Mouse (Mus musculus) E14TG2a.4 (cell line): ENCODE measurements at regions not wholly inside any gene's neighbourhood (a gene's known extent, or its start where the extent isn't known, plus 50 kb on each side); places are given as distances from the start of the nearest gene placed in this dataset.

Experiments
- CTCF ChIP-seq: conservative IDR thresholded peaks from 2 replicates; pipeline ENCODE4 v1.5.1; 2014; ENCODE audit warnings: low read length
- NANOG ChIP-seq: IDR thresholded peaks from 2 replicates; pipeline ENCODE4 v1.6.1; 2014; ENCODE audit warnings: borderline replicate concordance, low read length, mixed read lengths
- POU5F1 ChIP-seq: IDR thresholded peaks from 2 replicates; pipeline ENCODE4 v1.6.1; 2014; ENCODE audit warnings: low read length, borderline replicate concordance

GRCm38 (mm10) chrX:21360771-21361667, 123.3 kb upstream of the Agtr2 start:
- TF ChIP-seq CTCF (no peak), NANOG (no peak), POU5F1 (no peak)
